Mouse (Mus musculus): ENCODE results near the gene Tssk1.

Tssk1 gene

GRCm38 (mm10) chr16:17893923-17894322 lies at the start of gene Tssk1:
Gene Tssk1 (plus strand): TSS chr16:17894223.
- in situ Hi-C loops (cut with MboI, MseI): no loop called here

GRCm38 (mm10) chr16:17848431-17848830 lies 45.6 kb upstream of the Tssk1 start:
- in situ Hi-C loops (cut with MboI, MseI): no loop called here

DNA sequence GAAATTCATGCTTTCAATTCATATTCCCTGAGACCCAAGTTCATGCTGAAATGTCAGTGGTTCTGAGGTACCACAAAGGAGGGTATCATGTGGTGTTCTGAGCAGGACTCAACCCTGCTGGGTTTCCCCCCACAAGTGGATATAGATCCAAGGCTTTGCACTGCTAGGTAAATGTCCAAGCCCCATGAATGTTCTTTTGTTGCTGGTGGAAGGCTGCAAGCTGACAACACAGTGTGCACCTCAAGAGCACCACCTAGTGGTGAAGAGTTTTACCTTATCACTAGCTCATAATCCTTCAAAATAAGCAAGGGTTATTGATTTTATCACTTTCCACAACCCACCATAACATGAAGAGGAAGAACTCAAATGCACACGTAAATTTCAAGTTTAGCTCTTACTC lies 45.1 kb upstream of the Tssk1 start:
- in situ Hi-C loops (cut with MboI, MseI): no loop called here

DNA sequence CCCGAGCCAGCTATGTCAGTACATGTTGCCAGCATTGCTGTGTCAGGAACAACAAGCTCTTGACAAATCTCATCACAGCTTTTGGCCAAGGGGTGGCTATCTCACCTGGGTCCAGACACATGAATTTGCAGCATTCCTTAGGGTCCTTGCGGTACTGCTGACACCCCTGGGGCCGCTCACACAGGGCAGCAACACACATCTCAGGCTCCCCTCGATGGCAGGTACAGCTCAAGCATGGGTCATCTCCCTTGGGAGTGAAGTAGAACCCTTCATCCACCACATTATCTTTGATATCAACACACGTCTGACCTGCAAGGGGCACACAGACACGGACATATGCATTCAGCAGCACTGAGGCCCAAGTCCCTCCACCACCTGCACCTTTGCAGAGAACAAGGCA lies 44.5 kb upstream of the Tssk1 start:
- in situ Hi-C loops (cut with MboI, MseI): no loop called here

- in situ Hi-C loops (cut with MboI, MseI): no loop called here
Measured at GRCm38 (mm10) chr16:17851331-17851730, 42.7 kb upstream of the Tssk1 start.

DNA sequence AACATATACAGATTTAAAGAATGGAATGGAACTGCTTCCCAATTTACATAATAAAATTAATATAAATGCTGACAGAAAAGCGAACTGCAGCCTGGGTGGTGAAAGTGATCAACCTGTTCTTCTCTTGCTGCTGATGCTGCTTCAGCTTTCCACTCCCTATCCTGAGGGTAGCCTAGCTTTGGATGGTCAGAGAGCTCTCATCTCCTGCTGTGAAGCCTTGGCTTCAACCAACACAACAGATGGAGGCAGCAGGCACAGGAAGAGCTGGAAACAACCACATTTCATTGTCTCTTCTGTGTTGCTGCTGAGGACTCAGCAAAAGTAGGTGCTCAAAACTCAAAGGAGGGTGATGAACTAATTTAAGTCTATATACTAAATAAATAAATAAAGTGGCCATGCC lies 42.2 kb upstream of the Tssk1 start:
- in situ Hi-C loops (cut with MboI, MseI): no loop called here

DNA sequence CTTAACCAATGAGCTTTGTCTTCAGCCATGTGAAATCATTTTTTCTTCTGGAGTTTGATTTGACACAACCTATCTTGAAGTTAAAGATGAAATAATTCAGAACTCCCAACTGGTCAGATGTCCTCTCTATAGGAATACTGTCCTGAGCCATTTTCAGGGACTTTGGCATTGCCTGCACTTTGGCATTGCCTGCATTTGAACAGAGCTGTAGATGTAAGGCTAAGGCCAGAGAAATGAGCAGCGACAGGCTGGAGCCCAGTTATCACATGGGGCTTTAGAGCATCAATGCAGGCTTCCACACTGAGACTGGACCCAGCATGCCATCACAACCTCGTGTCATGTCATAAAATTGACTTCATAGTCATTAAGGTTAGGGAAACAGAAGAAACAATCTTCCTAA lies 40.8 kb upstream of the Tssk1 start:
- in situ Hi-C loops (cut with MboI, MseI): no loop called here

DNA sequence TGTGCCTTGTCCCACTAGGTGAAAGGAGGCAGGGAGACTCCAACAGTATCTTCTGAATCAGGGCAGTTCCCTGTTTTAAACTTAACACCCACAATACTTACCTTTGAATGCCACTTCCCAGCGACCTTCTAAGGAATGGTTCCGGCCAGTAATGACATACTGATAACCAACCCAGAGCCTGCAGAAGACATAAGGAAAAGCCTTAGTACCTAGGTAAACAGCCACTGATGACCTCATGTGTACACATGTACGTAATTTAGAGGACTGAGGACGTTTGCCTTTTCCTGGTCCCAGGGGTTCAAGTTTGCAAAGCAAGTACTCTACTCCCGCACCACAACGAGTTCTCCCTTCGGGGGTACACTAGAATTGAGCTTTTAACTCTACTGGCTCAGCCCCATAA lies 36.9 kb upstream of the Tssk1 start:
- in situ Hi-C loops (cut with MboI, MseI): no loop called here

- in situ Hi-C loops (cut with MboI, MseI): no loop called here
Measured at GRCm38 (mm10) chr16:17858592-17858991, 35.4 kb upstream of the Tssk1 start.

DNA sequence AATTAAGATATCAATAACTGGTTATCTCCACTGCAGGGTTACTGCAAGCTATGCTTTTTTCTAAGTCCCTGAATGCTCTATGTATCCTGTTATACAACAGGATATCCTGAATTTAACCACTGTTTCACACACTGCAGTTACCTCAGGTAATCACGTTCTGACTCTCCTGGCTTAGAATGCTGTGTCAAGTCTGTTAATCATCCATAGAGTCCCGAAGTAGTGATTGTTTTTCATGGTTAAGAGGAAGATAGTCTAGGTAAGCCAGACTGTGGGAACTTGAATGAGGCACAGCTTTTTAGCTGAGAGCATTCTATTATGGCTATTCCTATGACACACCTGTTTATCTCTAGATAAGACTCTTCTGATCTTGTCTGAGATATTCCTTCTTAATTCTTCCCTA lies 28.7 kb upstream of the Tssk1 start:
- in situ Hi-C loops (cut with MboI, MseI): loop anchor here (10.0 kb wide), 1 partner anchor 330 kb away; no protein-coding TSS in a partner anchor

- in situ Hi-C loops (cut with MboI, MseI): loop anchor here (10.0 kb wide), 1 partner anchor 329 kb away; no protein-coding TSS in a partner anchor
Measured at GRCm38 (mm10) chr16:17865770-17866169, 28.3 kb upstream of the Tssk1 start.

DNA sequence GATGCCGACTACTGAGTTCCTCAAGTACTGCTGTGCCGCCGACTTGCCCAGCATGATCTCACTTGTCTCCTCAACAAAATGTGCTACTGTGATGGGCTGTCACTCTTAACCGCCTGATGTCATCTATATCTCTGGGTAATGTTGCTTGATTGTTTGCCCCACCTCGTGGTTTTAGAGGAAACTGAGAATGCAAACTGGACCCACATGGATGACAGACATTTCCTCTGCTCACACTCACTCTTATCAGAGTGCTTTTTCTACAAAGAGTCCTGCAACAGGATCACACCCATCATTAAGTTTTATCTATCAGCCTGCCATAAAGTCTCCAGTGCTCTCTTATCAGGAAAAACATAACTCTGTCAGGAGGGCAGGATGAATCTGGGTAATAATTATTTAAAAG lies 22.8 kb upstream of the Tssk1 start:
- in situ Hi-C loops (cut with MboI, MseI): no loop called here

GRCm38 (mm10) chr16:17872995-17873394 lies 21.0 kb upstream of the Tssk1 start:
- in situ Hi-C loops (cut with MboI, MseI): no loop called here

DNA sequence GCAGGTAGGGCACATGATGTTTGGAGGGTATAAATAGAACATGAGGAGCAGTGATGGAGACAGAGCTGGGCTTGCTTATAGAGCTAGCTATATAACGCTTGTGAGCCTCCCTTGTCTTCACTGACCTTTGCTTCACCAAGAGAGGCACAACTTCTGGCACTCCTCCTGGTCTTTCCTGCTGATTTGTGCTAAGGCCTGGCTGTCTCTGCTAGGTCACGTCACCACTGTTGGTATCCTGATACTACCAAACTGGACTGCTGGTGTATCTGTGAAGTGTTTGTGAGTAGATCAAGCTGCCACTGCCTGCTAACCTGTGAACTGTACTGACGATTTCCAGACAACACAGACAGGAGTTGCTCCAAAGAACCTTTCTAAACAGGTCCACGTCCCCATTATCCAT lies 18.8 kb upstream of the Tssk1 start:
- in situ Hi-C loops (cut with MboI, MseI): no loop called here

DNA sequence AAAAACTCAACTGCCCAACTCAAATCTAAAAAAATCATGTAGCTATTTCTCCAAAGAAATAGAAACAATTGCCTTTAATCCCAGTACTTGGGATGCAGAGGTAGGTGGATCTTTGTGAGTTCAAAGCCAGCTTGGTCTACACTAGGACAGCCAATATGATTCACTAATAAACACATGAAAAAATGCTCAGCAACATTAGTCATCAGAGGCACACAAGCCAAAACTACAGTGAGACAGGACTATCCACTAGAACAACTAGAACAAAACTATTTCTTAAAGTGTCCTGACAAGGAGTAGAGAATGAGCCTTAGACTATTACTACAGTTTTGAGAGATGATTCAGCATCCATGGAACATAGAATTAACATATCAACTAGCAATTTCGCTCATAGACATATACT lies 17.9 kb upstream of the Tssk1 start:
- in situ Hi-C loops (cut with MboI, MseI): no loop called here

- in situ Hi-C loops (cut with MboI, MseI): no loop called here
Measured at GRCm38 (mm10) chr16:17879571-17879970, 14.5 kb upstream of the Tssk1 start.

GRCm38 (mm10) chr16:17882196-17882595 lies 11.8 kb upstream of the Tssk1 start:
- in situ Hi-C loops (cut with MboI, MseI): no loop called here

DNA sequence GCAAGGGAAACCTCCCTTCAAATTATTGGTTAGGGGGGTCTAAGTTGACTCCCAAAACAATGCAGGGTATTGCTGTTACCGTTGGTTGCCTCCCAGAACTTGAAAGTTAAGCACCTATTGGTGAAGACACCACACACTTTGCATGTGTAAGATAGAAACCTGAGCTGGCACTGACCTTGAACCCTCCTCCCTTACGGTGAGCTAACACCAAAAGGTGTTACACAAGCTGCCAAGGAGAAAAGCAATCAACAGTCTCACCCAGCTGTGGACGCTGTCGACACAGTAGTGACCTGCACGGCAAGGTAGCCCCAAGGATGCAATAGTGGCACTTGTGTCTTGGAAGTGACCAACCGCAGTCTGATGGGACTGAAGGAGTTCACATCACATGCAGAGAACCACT lies 9.9 kb upstream of the Tssk1 start:
- in situ Hi-C loops (cut with MboI, MseI): no loop called here

- in situ Hi-C loops (cut with MboI, MseI): no loop called here
Measured at GRCm38 (mm10) chr16:17889689-17890341, 4.2 kb upstream of the Tssk1 start.

DNA sequence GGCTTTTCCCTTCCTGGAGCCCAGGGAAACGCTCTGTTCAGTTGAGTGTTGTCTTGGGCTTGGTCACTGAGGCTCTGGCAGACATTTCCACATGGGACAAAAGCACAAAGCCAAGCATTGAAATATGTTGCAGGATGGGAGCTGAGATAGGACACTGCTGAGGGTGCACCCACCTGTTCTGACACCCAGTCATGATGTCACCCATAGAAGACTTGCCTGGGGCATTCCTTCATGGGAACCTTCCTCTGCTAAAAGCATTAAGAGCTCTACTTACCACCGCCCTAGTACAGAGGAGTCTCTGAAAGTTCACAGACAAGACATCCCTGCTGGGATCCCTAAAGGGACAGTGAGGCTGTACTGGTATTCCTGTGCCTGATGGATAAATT lies 3.7 kb upstream of the Tssk1 start:
- in situ Hi-C loops (cut with MboI, MseI): no loop called here

- in situ Hi-C loops (cut with MboI, MseI): no loop called here
Measured at GRCm38 (mm10) chr16:17890917-17891566, 3.0 kb upstream of the Tssk1 start.

DNA sequence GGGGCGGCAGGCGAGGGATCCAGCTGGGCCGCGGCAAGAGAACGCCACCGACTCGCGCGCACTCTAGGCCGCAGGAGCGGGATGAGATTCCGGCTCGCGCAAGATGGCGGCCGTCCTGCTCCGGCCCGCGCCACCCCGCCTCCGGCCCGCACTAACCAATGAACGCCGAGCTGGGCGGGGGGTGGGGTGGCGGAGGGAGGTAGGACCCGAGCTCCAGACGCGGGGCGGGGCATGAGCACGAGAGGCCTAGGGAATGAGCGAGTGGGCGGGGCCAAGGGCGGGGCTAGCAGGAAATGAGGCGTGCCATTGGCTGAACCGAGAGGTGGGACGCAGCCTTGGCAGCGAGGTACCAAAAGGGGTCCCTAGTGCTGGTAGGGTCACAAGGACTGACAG lies 2.5 kb upstream of the Tssk1 start, which contains the start of gene Gm20518:
Gene Gm20518 (minus strand): TSS at position 105 of the 393 bp plus-strand sequence.
- in situ Hi-C loops (cut with MboI, MseI): no loop called here

- in situ Hi-C loops (cut with MboI, MseI): no loop called here
Measured at GRCm38 (mm10) chr16:17892606-17893005, 1.4 kb upstream of the Tssk1 start.

All from regulatory T cell (primary cell).